Mouse (Mus musculus) MEL (cell line): ENCODE measurements at regions not wholly inside any gene's neighbourhood (a gene's known extent, or its start where the extent isn't known, plus 50 kb on each side); places are given as distances from the start of the nearest gene placed in this dataset.

ENCODE experiments used
- DNase-seq: peaks from one replicate; pipeline ENCODE4 v3.0.0; 2011; ENCODE audit warnings: low read depth, low spot score
- H3K27ac ChIP-seq: 2 replicates; pipeline ENCODE4 v1.5.1; 2012; ENCODE audit warnings: low read depth, mild to moderate bottlenecking, control low read depth, low read length, moderate library complexity; ENCODE audit not compliant: control insufficient read depth
- H3K27me3 ChIP-seq, 2 experiments: fragments of 150-350 bp in 1 of 2; sonication (generic) in 1 of 2; 2 replicates each; pipeline ENCODE4 v1.6.1; 2012; ENCODE audit warnings: low read length in 2 of 2, mild to moderate bottlenecking in 2 of 2, improper control_type of control experiment in 1 of 2, moderate library complexity in 1 of 2; ENCODE audit not compliant: insufficient read depth in 2 of 2, control insufficient read depth in 1 of 2
- H3K36me3 ChIP-seq, 2 experiments: 2 replicates each; pipeline ENCODE4 v1.6.1; 2012 to 2014; ENCODE audit warnings: low read length in 2 of 2, improper control_type of control experiment in 1 of 2, inconsistent platforms in 1 of 2, mild to moderate bottlenecking in 1 of 2; ENCODE audit not compliant: insufficient read depth in 2 of 2, control insufficient read depth in 1 of 2
- H3K4me1 ChIP-seq, 2 experiments: fragments of 150-350 bp in 1 of 2; sonication (generic) in 1 of 2; 2 replicates each; pipeline ENCODE4 v1.6.1; 2012; ENCODE audit warnings: low read length in 2 of 2, improper control_type of control experiment in 1 of 2, mild to moderate bottlenecking in 1 of 2; ENCODE audit not compliant: insufficient read depth in 2 of 2, control insufficient read depth in 1 of 2
- H3K4me3 ChIP-seq, 2 experiments: fragments of 150-350 bp in 1 of 2; sonication (generic) in 1 of 2; 2 replicates each; pipeline ENCODE4 v1.5.1; 2012; ENCODE audit warnings: low read depth in 2 of 2, low read length in 2 of 2, mild to moderate bottlenecking in 2 of 2, moderate library complexity in 2 of 2, control low read depth in 1 of 2, improper control_type of control experiment in 1 of 2; ENCODE audit not compliant: control insufficient read depth in 1 of 2, insufficient read depth in 1 of 2
- H3K79me2 ChIP-seq: 2 replicates; pipeline ENCODE4 v1.6.1; 2012; ENCODE audit warnings: mild to moderate bottlenecking, low read length, moderate library complexity; ENCODE audit not compliant: control insufficient read depth, poor library complexity, insufficient read depth
- H3K9ac ChIP-seq: 2 replicates; pipeline ENCODE4 v1.6.1; 2012; ENCODE audit warnings: low read depth, mild to moderate bottlenecking, control low read depth, low read length, moderate library complexity; ENCODE audit not compliant: control insufficient read depth, poor library complexity, severe bottlenecking
- H3K9me3 ChIP-seq: fragments of 150-350 bp; sonication (generic); replicated peaks from 2 replicates; pipeline ENCODE4 v1.6.1; 2012; ENCODE audit warnings: mild to moderate bottlenecking, low read length, improper control_type of control experiment, moderate library complexity; ENCODE audit not compliant: insufficient read depth
- BHLHE40 ChIP-seq: IDR thresholded peaks from 2 replicates; pipeline ENCODE4 v1.6.1; 2012; ENCODE audit warnings: low read depth, mild to moderate bottlenecking, inconsistent platforms, low read length, improper control_type of control experiment, borderline replicate concordance
- CHD1 ChIP-seq: IDR thresholded peaks from 2 replicates; pipeline ENCODE4 v1.6.1; 2012; ENCODE audit warnings: low read depth, mild to moderate bottlenecking, inconsistent platforms, low read length, improper control_type of control experiment
- CHD2 ChIP-seq: IDR thresholded peaks from 2 replicates; pipeline ENCODE4 v1.6.1; 2011; ENCODE audit warnings: low read length, improper control_type of control experiment
- E2F4 ChIP-seq: IDR thresholded peaks from 2 replicates; pipeline ENCODE4 v1.6.1; 2011; ENCODE audit warnings: low read depth, low read length, improper control_type of control experiment, borderline replicate concordance
- ELF1 ChIP-seq: IDR thresholded peaks from 2 replicates; pipeline ENCODE4 v1.6.1; 2014; ENCODE audit warnings: low read depth, mild to moderate bottlenecking, inconsistent platforms, low read length, improper control_type of control experiment, moderate library complexity
- EP300 ChIP-seq, 2 experiments: IDR thresholded peaks; 2 replicates each; pipeline ENCODE4 v1.6.1; 2011; ENCODE audit warnings: improper control_type of control experiment in 2 of 2, low read length in 2 of 2, low read depth in 1 of 2, mild to moderate bottlenecking in 1 of 2
- GABPA ChIP-seq: IDR thresholded peaks from 2 replicates; pipeline ENCODE4 v1.6.1; 2012; ENCODE audit warnings: low read depth, mild to moderate bottlenecking, inconsistent platforms, low read length, improper control_type of control experiment, moderate library complexity
- GATA1 ChIP-seq: IDR thresholded peaks from 2 replicates; pipeline ENCODE4 v1.6.1; 2011; ENCODE audit warnings: low read depth, low read length, improper control_type of control experiment
- KAT2A ChIP-seq: conservative IDR thresholded peaks from 2 replicates; pipeline ENCODE4 v1.6.1; 2012; ENCODE audit warnings: low read depth, low read length, improper control_type of control experiment, inconsistent platforms
- MAFK ChIP-seq: IDR thresholded peaks from 2 replicates; pipeline ENCODE4 v1.6.1; 2011; ENCODE audit warnings: low read depth, mild to moderate bottlenecking, low read length, improper control_type of control experiment, borderline replicate concordance
- MAZ ChIP-seq: IDR thresholded peaks from 2 replicates; pipeline ENCODE4 v1.6.1; 2012; ENCODE audit warnings: low read depth, mild to moderate bottlenecking, inconsistent platforms, low read length, improper control_type of control experiment
- MEF2A ChIP-seq: IDR thresholded peaks from 2 replicates; pipeline ENCODE4 v1.6.1; 2014; ENCODE audit warnings: low read depth, mild to moderate bottlenecking, inconsistent platforms, low read length, improper control_type of control experiment; ENCODE audit not compliant: poor library complexity, insufficient replicate concordance, severe bottlenecking; ENCODE audit errors: extremely low read depth
- MYB ChIP-seq: IDR thresholded peaks from 2 replicates; pipeline ENCODE4 v1.6.1; 2011; ENCODE audit warnings: mild to moderate bottlenecking, low read depth, low read length, improper control_type of control experiment
- MYC ChIP-seq: IDR thresholded peaks from 2 replicates; pipeline ENCODE4 v1.6.1; 2011; ENCODE audit warnings: low read depth, mild to moderate bottlenecking, low read length, improper control_type of control experiment, moderate library complexity
- NELFE ChIP-seq: IDR thresholded peaks from 2 replicates; pipeline ENCODE4 v1.6.1; 2011; ENCODE audit warnings: low read depth, low read length, improper control_type of control experiment
- NRF1 ChIP-seq: IDR thresholded peaks from 2 replicates; pipeline ENCODE4 v1.6.1; 2014; ENCODE audit warnings: low read depth, mild to moderate bottlenecking, inconsistent platforms, low read length, improper control_type of control experiment, moderate library complexity; ENCODE audit not compliant: poor library complexity, insufficient read depth, severe bottlenecking
- POLR2AphosphoS2 ChIP-seq: IDR thresholded peaks from 2 replicates; pipeline ENCODE4 v1.6.1; 2011; ENCODE audit warnings: low read length, improper control_type of control experiment
- RAD21 ChIP-seq: IDR thresholded peaks from 2 replicates; pipeline ENCODE4 v1.6.1; 2011; ENCODE audit warnings: mild to moderate bottlenecking, low read depth, low read length, improper control_type of control experiment
- SIN3A ChIP-seq: IDR thresholded peaks from 2 replicates; pipeline ENCODE4 v1.6.1; 2012; ENCODE audit warnings: low read length, improper control_type of control experiment, inconsistent platforms
- SMC3 ChIP-seq: IDR thresholded peaks from 2 replicates; pipeline ENCODE4 v1.6.1; 2011; ENCODE audit warnings: low read depth, low read length, improper control_type of control experiment
- TAL1 ChIP-seq: IDR thresholded peaks from 2 replicates; pipeline ENCODE4 v1.6.1; 2012; ENCODE audit warnings: mild to moderate bottlenecking, inconsistent platforms, low read length, moderate library complexity, mixed read lengths
- TBP ChIP-seq: IDR thresholded peaks from 2 replicates; pipeline ENCODE4 v1.8.0; 2011; ENCODE audit warnings: low read depth, low read length, improper control_type of control experiment
- TCF12 ChIP-seq: IDR thresholded peaks from 2 replicates; pipeline ENCODE4 v1.6.1; 2014; ENCODE audit warnings: low read depth, mild to moderate bottlenecking, inconsistent platforms, low read length, improper control_type of control experiment, moderate library complexity
- UBTF ChIP-seq: IDR thresholded peaks from 2 replicates; pipeline ENCODE4 v1.6.1; 2012; ENCODE audit warnings: low read depth, mild to moderate bottlenecking, inconsistent platforms, low read length, improper control_type of control experiment, moderate library complexity, borderline replicate concordance; ENCODE audit not compliant: insufficient read depth
- USF1 ChIP-seq: IDR thresholded peaks from 2 replicates; pipeline ENCODE4 v1.6.1; 2014; ENCODE audit warnings: low read depth, mild to moderate bottlenecking, inconsistent platforms, low read length, improper control_type of control experiment, moderate library complexity
- ZMIZ1 ChIP-seq: IDR thresholded peaks from 2 replicates; pipeline ENCODE4 v1.6.1; 2012; ENCODE audit warnings: low read depth, mild to moderate bottlenecking, inconsistent platforms, low read length, improper control_type of control experiment, moderate library complexity
- ZNF384 ChIP-seq: IDR thresholded peaks from 2 replicates; pipeline ENCODE4 v1.6.1; 2012; ENCODE audit warnings: low read depth, mild to moderate bottlenecking, inconsistent platforms, low read length, improper control_type of control experiment

GRCm38 (mm10) chr5:128550736-128551135 is 49.9 kb upstream of the Fzd10 start:
- DNase-seq = no peak
- no peaks in the 10 kb centered on the region for H3K9me3 ChIP-seq
- no peak overlapping the region for H3K4me3 ChIP-seq
- H3K4me1 ChIP-seq = no peaks in the 10 kb centered on the region
- no peaks in the 10 kb centered on the region for H3K79me2 ChIP-seq
- no peaks in the 10 kb centered on the region for H3K36me3 ChIP-seq
- no peak overlapping the region for H3K27ac ChIP-seq
- no peak overlapping the region for H3K9ac ChIP-seq
- H3K27me3 ChIP-seq = no peaks in the 10 kb centered on the region
- TF ChIP-seq CHD1 (no peak), MYB (no peak), UBTF (no peak), MAFK (no peak), BHLHE40 (no peak), POLR2AphosphoS2 (no peak), RAD21 (no peak), USF1 (no peak), GABPA (no peak), MEF2A (no peak), ZMIZ1 (no peak), ZNF384 (no peak), KAT2A (no peak), E2F4 (no peak), TCF12 (no peak), TAL1 (no peak)

- H3K9ac ChIP-seq = no peak overlapping the region
- no peaks in the 10 kb centered on the region for H3K4me1 ChIP-seq
- no peak for DNase-seq
- no peaks in the 10 kb centered on the region for H3K79me2 ChIP-seq
- TF ChIP-seq NRF1 (no peak), RAD21 (no peak), TBP (no peak), BHLHE40 (no peak), ELF1 (no peak), MAZ (no peak), EP300 (IDR thresholded peaks at IDR 0.05; ENCODE audit: low read depth in 1 of 2, low read length in 2 of 2) (no peak), UBTF (no peak), SMC3 (no peak), ZNF384 (no peak), SIN3A (no peak), MYB (no peak), MYC (no peak), CHD2 (no peak), GATA1 (no peak), TCF12 (no peak), POLR2AphosphoS2 (no peak), MAFK (no peak), NELFE (no peak)
- no peaks in the 10 kb centered on the region for H3K36me3 ChIP-seq
- no peak overlapping the region for H3K27ac ChIP-seq
- no peak overlapping the region for H3K4me3 ChIP-seq
- no peaks in the 10 kb centered on the region for H3K27me3 ChIP-seq
- no peaks in the 10 kb centered on the region for H3K9me3 ChIP-seq
Measured at GRCm38 (mm10) chr5:128549811-128550210, 50.8 kb upstream of the Fzd10 start.
